Mouse (Mus musculus) layer of hippocampus, postnatal 14 days (tissue): ENCODE measurements around the gene Fbxo2. TPM values are rescaled to one million over a fixed set of nuclear protein-coding genes. Genes with fewer than 3 reads are reported as not detected.
A peak's percentile ranks its signal among the peaks of the same experiment; 100 is the strongest.
"Not testable (repeated sequence)": the region's sequence is repeated elsewhere in the genome, so short reads cannot be mapped to it uniquely, and the experiment has no call there.

Experiments
- DNase-seq, 2 experiments: peaks; one replicate each; pipeline ENCODE4 v3.0.0; 2021 to 2022; ENCODE audit warnings: low spot score in 2 of 2, mixed read lengths in 1 of 2
- total RNA-seq, 2 experiments: library from RNA; stranded (reverse); gene quantifications; 2 replicates each; pipeline ENCODE4 v1.2.3; 2021

The Fbxo2 gene
- total RNA-seq, 2 experiments from 2014 or later: 65.2 to 72.1 TPM

DNA sequence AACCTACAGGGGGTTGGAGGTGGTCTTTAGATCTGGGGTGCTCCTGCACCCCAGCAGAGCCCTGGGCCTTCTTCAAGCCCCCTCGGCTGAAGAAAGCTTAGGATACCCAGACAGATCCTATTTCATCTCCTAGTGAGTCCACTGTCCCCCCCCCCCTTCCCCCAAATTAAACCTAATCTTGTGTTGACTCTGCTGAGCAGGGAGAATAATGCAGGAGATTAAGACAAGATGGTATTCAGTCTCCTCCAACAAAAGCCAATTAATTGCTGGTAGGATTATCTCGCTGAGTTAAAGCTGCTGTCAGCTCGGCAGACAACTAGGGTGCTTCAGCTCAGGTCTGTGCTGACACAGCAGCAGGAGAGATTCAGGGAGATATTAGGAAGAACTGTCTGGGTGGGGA is 10.8 kb downstream of the Fbxo2 start:
- no peak for DNase-seq

- peak in 1 of 2 experiments; percentile 54 for DNase-seq
These were observed 13.5 kb downstream of the Fbxo2 start for GRCm38 (mm10) chr4:148173811-148174494.

DNA sequence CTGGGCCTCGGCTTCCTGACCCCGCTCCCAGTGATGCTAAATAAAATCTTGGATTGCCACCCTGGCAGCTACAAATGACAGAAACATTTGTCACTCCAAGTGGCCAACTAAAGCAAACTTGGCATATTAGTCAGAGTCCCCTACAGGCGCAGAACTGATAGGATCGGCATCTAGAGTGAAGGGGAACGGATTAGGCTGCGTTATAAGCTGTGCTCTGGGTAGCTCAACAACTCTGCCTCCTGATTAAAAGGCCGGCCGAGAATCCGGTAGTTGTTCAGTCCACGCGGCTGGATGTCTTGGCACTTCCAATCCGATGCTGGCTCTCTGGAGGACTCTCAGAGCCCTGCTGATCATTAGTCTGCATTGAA is 14.1 kb downstream of the Fbxo2 start:
- no peak for DNase-seq

DNA sequence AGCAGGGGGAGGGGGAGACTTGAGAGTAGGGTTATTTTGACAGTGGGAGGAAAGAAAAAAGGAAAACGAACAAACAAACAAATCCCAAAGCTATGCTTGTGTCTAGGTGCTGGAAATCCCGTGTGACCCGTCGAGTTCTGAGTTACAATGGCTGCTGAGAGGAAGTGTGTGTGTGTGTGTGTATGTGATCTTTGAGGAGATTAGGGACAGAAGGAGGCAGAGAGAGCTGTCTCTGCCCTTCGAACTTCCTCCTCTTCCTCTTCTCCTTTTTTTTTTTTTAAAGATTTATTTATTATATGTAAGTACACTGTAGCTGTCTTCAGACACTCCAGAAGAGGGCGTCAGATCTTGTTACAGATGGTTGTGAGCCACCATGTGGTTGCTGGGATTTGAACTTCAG is 16.2 kb downstream of the Fbxo2 start:
- not testable (repeated sequence) for DNase-seq

- DNase-seq: no peak
These were observed 17.3 kb downstream of the Fbxo2 start for GRCm38 (mm10) chr4:148177716-148178115.

DNA sequence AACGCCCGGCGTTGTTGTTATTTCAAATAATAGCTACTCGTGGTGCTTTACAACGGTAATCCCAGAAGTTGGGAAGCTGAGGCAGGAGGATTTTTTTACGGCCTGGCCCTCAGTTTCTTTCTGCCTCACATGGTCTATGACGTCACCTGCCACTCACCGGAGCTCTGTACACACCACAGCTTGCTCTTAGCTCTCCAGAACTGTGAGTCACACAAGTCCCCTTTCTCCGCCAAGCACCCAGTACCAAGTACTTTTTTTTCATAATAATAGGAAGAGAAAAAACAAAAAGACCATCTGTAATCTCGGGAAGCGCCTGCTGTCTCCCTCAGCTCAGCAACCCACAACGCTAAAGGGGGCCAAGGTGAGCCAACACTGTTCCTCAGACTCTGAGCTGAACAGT is 21.1 kb downstream of the Fbxo2 start:
- peak in 1 of 2 experiments; percentile 49 for DNase-seq

DNA sequence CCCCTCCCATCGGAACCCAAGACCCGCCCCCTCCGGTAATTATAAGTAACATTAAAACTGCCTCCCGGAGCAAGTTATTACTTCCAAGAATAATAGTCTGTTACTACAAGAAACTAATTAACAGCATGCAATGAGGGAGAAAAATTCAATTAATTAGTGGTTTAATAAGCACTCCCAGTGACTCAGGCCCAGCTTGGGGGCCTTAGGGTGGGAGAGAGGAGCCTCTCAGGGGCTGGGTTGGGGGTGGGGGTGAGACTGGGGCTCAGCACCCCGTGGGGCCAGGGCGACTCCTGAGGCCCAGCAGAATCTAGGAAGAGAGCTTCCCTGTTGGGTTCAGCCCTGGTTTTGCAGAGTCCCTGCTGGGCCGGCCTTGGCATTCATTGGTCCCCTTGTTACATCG is 21.9 kb downstream of the Fbxo2 start:
- DNase-seq: no peak

DNA sequence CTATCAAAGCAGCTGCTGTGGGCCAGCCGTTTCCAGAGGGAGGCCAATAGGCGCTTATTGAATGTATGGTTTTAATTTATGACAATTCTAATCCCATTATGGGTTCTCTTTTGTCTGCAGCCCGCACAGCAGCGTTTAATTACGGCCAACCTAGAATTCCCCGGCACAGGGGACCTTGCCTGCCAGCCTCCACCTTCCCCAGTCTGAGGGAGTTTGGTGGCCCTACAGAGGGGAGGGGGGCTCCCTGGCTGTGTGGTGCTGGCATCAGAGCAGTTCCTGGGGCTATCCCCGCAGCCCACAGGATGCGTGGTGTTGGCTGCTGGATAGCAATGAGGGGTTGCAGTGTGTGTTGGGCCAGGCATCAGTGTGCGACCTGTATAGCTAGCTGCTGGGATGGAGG is 24.1 kb downstream of the Fbxo2 start:
- DNase-seq: no peak

DNA sequence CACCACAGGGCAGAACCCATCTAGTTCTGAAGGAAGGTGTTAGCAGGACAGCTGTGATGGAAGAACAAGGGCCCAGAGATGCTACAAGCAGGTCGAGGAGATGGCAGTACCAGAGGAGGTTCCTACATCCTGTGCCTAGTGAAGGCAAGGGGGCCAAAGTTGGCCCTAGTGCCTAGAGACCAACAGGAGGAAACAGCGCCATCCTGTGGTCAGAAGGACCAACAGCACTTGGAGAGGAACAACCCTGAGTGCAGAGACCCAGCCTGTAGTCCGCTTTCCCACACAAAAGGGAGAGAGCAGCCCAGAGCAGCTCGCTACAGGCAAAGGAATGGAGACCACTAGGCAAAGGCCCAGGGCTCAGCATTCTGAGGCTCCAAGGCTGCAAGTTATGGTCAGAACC is 25.4 kb downstream of the Fbxo2 start:
- DNase-seq: no peak

DNA sequence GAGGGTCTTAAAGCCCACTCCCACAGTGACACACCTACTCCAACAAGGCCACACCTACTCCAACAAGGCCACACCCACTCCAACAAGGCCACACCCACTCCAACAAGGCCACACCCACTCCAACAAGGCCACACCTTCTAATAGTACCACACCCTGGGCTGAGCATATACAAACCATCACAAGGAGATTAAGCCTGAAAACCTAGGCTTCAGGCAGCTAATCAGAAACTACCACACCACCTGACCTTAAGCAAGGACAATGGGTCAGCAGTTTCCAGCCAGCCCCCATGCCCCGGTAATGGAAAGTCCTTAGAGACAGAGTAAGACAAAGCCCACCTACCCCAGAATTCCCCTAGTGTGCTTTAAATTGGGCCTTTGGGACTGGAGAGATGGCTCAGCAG is 28.3 kb downstream of the Fbxo2 start:
- not testable (repeated sequence) for DNase-seq

DNA sequence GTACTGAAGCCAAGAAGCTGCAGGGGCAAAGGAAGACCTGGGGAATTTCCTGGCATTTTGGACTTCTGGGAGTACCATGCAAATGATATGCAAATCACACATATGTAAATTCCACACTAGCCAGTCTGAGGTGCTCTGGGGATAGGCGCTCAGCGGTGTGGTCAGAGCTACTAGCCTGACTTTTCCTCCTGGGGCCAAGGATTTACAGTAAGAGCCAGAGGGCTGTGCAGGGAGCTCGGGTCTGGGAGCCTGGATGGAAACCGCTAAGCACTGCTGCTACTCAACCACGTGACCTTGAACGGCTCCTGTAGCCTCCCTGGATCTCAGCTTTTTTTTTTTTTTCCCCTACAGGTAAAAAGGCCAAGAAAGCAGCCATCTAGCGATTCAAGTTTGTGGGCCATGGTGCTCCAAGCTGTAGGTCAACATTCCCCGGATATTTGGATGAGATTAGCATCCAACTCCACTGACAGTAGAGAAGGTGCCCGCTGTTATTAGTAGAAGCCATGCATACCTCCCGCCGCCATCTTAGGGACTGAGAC is 32.4 kb downstream of the Fbxo2 start:
- no peak for DNase-seq

DNA sequence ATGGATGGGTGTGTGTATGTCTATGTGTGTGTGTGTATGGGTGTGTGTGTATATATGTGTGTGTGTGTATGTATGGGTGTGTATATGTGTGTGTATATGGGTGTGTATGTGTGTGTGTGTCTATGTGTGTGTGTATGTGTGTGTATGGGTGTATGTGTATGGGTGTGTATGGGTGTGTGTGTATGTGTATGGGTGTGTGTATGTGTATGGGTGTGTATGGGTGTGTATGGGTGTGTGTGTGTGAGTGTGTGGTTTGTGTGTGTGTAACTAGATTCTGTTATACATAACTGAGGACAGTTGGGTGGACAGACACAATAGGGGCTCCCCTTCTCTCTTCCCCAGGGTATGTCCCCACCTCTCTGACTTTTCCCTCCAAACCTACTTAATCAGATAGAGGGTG is 34.0 kb downstream of the Fbxo2 start:
- no peak for DNase-seq

GRCm38 (mm10) chr4:148198721-148199120 is 38.3 kb downstream of the Fbxo2 start:
- no peak for DNase-seq

DNA sequence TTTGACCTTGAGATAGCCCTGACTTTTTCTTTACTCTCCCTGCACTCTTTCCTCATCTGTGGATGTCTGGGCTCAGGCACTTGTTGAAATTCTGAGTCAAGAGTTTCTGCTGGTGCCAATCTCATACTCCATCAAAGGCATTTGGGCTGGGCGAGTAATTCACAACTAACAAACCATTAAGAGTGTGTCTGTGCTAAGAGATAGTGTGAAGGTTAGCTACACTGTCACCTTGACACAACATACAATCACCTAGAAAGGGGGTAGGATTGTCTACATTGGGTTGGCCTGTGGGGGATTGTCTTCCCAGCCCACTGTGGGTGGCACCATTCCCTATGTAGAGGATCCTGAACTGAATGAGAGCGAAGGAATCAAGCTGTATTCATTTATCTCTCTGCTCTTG is 43.1 kb downstream of the Fbxo2 start:
- no peak for DNase-seq

- no peak for DNase-seq
These were observed 43.8 kb downstream of the Fbxo2 start for GRCm38 (mm10) chr4:148204061-148204872.

DNA sequence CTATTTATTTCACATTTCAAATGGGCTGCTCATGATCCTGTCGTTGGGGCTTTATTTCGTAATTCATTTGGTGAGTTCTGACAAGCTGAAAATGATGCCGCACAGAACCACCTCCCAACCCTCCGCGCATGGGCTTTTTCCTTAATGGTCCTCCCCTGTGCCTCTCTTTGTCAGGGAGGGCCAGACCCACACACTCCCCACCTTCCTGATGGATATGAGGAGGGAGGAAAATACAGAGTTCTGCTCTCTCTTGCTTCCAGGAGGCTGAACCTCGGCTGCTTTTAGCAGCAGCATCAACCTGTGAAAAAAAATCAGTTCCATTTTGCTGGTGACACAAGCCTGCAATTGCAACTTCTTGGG is 44.4 kb downstream of the Fbxo2 start:
- DNase-seq: no peak

- DNase-seq: peak in 1 of 2 experiments; percentile 82
These were observed 54.2 kb downstream of the Fbxo2 start for GRCm38 (mm10) chr4:148214460-148215136.

DNA sequence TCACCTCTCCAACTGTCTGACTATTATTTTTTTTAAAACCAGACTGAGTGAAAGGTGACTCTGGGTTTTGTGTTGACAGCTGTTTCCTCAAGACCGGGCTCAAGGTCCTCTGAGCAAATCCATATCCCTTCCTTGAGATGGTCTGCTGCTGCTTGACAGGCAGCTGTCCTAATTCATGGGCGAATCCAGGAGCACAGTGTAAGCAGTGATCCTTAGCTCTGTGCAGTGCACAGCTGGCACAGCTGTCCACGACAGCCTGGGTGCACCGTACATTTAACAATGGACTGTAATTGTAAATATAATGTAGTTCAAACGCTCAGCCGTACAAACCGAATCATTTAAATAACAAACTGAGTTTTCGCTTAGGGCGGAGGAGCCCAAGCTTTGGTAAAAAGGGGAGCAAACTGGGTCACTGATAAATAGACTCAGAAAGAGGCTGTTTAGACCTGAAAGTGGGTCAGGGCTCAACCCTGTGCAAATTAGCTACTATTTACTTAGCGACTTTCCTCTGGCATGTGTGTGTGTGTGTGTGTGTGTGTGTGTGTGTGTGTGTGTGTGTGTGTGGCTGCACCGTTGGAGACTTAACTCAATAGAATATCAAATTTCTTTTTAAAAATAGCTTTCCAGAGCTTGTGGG is 55.0 kb downstream of the Fbxo2 start:
- DNase-seq: no peak
